11 mouse cellular contexts compared by ENCODE assay signal in the genomic region with DNA sequence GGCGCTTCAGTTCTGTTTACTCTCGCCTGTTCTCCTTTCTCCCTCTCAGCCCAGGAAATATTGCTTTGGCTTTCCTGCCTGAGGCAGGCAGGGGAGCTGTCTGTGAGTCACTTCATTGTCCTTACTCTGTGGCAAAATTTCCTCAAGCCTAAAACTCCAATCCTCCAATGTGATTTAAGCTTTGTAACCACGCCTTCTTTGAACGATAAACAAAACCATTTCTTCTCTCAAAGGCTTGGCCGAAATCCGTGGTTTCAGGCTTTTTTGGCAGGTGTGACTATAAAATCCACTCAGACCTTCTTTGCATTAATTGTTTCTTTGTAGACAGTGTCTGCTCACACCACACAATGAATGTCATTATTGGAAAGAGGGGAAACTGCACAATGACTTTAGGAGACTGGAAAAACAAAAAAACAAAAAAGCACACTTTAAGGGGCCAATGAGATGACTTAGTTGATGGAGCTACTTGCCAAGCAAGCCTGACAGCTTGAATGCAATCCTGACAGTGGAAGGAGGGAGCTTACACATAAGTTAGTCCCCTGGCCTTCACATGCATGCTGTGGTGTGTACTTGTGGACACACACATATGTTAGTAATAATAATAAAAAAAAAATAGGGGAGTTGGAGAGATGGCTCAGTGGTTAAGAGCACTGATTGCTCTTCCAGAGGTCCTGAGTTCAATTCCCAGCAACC. TPM values are rescaled to one million over a fixed set of nuclear protein-coding genes. Genes with fewer than 3 reads are reported as not detected.
DNase-seq lines count a peak whose midpoint lies in the region; ATAC-seq and TF ChIP-seq lines count a peak whose summit lies in the region.
"Had no signal": no experiment of that assay in that cellular context is flagged by ENCODE, and none has a peak within 500 bp of the region (broad histone marks: within the 10 kb centered on the region; RNA-seq: fewer than 3 reads in every experiment).

No protein-coding gene starts in this region.

- H3K27me3 ChIP-seq in heart, embryonic 14.5 days (ENCODE audit: control insufficient read depth, insufficient read depth, low read length), result no peaks in the 10 kb centered on the region
- peaks cover 11% of the 10 kb centered on the region for H3K27me3 ChIP-seq in E14TG2a.4 (ENCODE audit: insufficient read depth, low read length)
- H3K27me3 ChIP-seq in embryonic facial prominence, embryonic 12.5 days, result no peaks in the 10 kb centered on the region
- H3K27me3 ChIP-seq in limb, embryonic 14.5 days (ENCODE audit: control insufficient read depth, insufficient read depth, low read length), result no peaks in the 10 kb centered on the region

- no peak for DNase-seq in heart, postnatal 4 days
- DNase-seq in limb, embryonic 14.5 days (ENCODE audit: low spot score), result no peak
- no peak for DNase-seq in left cerebral cortex, adult 18-20 months (ENCODE audit: low spot score in 2 of 2)
- DNase-seq in adrenal gland, adult (ENCODE audit: inconsistent age in 2 of 2, low spot score in 1 of 2), result no peak
- DNase-seq in adrenal gland, postnatal 25 days, result no peak
- DNase-seq: kidney, postnatal 4 days; spleen, adult 18-20 months had no signal

- 0 out of 4 replicates have a peak overlapping the region, but pooled peaks have one; percentile 29 to 48 for H3K27ac ChIP-seq in heart, embryonic 14.5 days (replicated peaks in 1 of 2; ENCODE audit: control insufficient read depth in 1 of 2, insufficient read depth in 1 of 2, low read depth in 2 of 2, low read length in 2 of 2)
- peak overlapping the region; percentile 18; the same call in 1 of the 2 replicates for H3K27ac ChIP-seq in embryonic facial prominence, embryonic 12.5 days
- peak overlapping the region; percentile 40 for H3K27ac ChIP-seq in limb, embryonic 14.5 days (replicated peaks; ENCODE audit: low read depth, low read length)

- no peaks in the 10 kb centered on the region for H3K36me3 ChIP-seq in heart, embryonic 14.5 days (ENCODE audit: control insufficient read depth, insufficient read depth, low read length)
- H3K36me3 ChIP-seq in E14TG2a.4 (ENCODE audit: insufficient read depth, low read length), result no peaks in the 10 kb centered on the region
- no peaks in the 10 kb centered on the region for H3K36me3 ChIP-seq in embryonic facial prominence, embryonic 12.5 days
- H3K36me3 ChIP-seq in limb, embryonic 14.5 days (ENCODE audit: control insufficient read depth, insufficient read depth, low read length), result no peaks in the 10 kb centered on the region

- H3K4me3 ChIP-seq in heart, embryonic 14.5 days (ENCODE audit: control insufficient read depth in 1 of 2, insufficient read depth in 1 of 2, low read depth in 1 of 2, low read length in 2 of 2), result no peak overlapping the region
- 0 out of 2 replicates have a peak overlapping the region, but pooled peaks have one; percentile 10 for H3K4me3 ChIP-seq in E14TG2a.4 (replicated peaks; ENCODE audit: low read length)
- no peak overlapping the region for H3K4me3 ChIP-seq in embryonic facial prominence, embryonic 12.5 days
- H3K4me3 ChIP-seq in limb, embryonic 14.5 days (replicated peaks; ENCODE audit: low read length), result no peak overlapping the region
- H3K4me3 ChIP-seq: megakaryocyte, embryonic 14.5 days had no signal

- peaks cover 16 to 18% of the 10 kb centered on the region in 2 experiments for H3K4me1 ChIP-seq in heart, embryonic 14.5 days (ENCODE audit: control insufficient read depth in 2 of 2, insufficient read depth in 2 of 2, low read length in 2 of 2)
- H3K4me1 ChIP-seq in E14TG2a.4 (replicated peaks; ENCODE audit: low read depth, low read length), result peaks cover 43% of the 10 kb centered on the region
- H3K4me1 ChIP-seq in embryonic facial prominence, embryonic 12.5 days, result peaks cover 27% of the 10 kb centered on the region
- H3K4me1 ChIP-seq in limb, embryonic 14.5 days (ENCODE audit: control insufficient read depth, insufficient read depth, low read length), result peaks cover 41% of the 10 kb centered on the region

- no peak overlapping the region for H3K9ac ChIP-seq in heart, embryonic 14.5 days (ENCODE audit: low read length)
- no peak overlapping the region for H3K9ac ChIP-seq in embryonic facial prominence, embryonic 12.5 days
- no peak overlapping the region for H3K9ac ChIP-seq in limb, embryonic 14.5 days (ENCODE audit: low read depth, low read length, severe bottlenecking)

- no peak for TF ChIP-seq CTCF in E14TG2a.4 (conservative IDR thresholded peaks at IDR 0.05; ENCODE audit: low read length)

- WGBS in heart, embryonic 14.5 days, result 60% methylated on average over 6 of the region's 6 CpGs
- 20% methylated on average over 6 of the region's 6 CpGs for WGBS in embryonic facial prominence, embryonic 12.5 days
- 32% methylated on average over 6 of the region's 6 CpGs for WGBS in limb, embryonic 14.5 days

- no peak for ATAC-seq in heart, embryonic 14.5 days (ENCODE audit: insufficient number of reproducible peaks, insufficient read depth, low FRiP score, low read depth)
- no peak for ATAC-seq in embryonic facial prominence, embryonic 12.5 days (ENCODE audit: insufficient number of reproducible peaks, insufficient read depth, low FRiP score, low TSS enrichment)
- no peak for ATAC-seq in limb, embryonic 14.5 days (ENCODE audit: low FRiP score, low read depth)

- no peaks in the 10 kb centered on the region for H3K9me3 ChIP-seq in heart, embryonic 14.5 days (ENCODE audit: control insufficient read depth, low read length)
- H3K9me3 ChIP-seq in E14TG2a.4 (ENCODE audit: low read length), result no peaks in the 10 kb centered on the region
- no peaks in the 10 kb centered on the region for H3K9me3 ChIP-seq in embryonic facial prominence, embryonic 12.5 days
- H3K9me3 ChIP-seq in limb, embryonic 14.5 days (ENCODE audit: control insufficient read depth, low read length), result no peaks in the 10 kb centered on the region

- H3K4me2 ChIP-seq in heart, embryonic 14.5 days (ENCODE audit: low read length), result no peak overlapping the region
- no peak overlapping the region for H3K4me2 ChIP-seq in embryonic facial prominence, embryonic 12.5 days (replicated peaks)
- no peak overlapping the region for H3K4me2 ChIP-seq in limb, embryonic 14.5 days (replicated peaks; ENCODE audit: low read depth, low read length, severe bottlenecking)

- no peak for TF ChIP-seq POLR2A in limb, embryonic 14.5 days (IDR thresholded peaks at IDR 0.05; ENCODE audit: borderline replicate concordance, extremely low read depth, insufficient read depth, insufficient read length)

RNA-seq across cellular contexts. Expression of a gene that starts 17.6 kb away (rescaled TPM):
- 612 and 625 TPM in 2 replicates for polyA plus RNA-seq in heart, embryonic 14.5 days (2014; fragmentation: Nextera tagmentation; extraction: Ambion mirVana)
- total RNA-seq in heart, postnatal 4 days (2021), result 100 to 1,000 TPM; 610 to 637 TPM
- 722 and 756 TPM in 2 replicates for polyA plus RNA-seq in embryonic facial prominence, embryonic 12.5 days (2016; fragmentation: Nextera tagmentation; extraction: Ambion mirVana)
- polyA plus RNA-seq in limb, embryonic 14.5 days (2012; rRNA removed), result 783 and 859 TPM in 2 replicates
- 684 and 772 TPM in 2 replicates for polyA plus RNA-seq in limb, embryonic 14.5 days (2014; fragmentation: Nextera tagmentation; extraction: Ambion mirVana)
- total RNA-seq in left cerebral cortex, adult 18-20 months (2021), result 100 to 1,000 TPM; 289 to 298 TPM
- 418 and 467 TPM in 2 replicates for total RNA-seq in adrenal gland, postnatal 25 days (2021)
